Mouse (Mus musculus) liver, embryonic 14.5 days (tissue): ENCODE measurements around the gene Hspa12b.

ENCODE experiments used
- CTCF ChIP-seq: IDR thresholded peaks from 2 replicates; pipeline ENCODE4 v1.5.1; 2016; ENCODE audit warnings: antibody characterized with exemption, low read depth, control low read depth
- EP300 ChIP-seq: IDR thresholded peaks from 2 replicates; pipeline ENCODE4 v1.6.1; 2016; ENCODE audit warnings: antibody characterized with exemption, low read depth

GRCm38 (mm10) chr2:131138296-131138695, 11.2 kb downstream of the Hspa12b start:
- TF ChIP-seq CTCF (no peak), EP300 (no peak)
